Mouse (Mus musculus) liver, postnatal 0 days (tissue): ENCODE data around the gene Exoc8.

ENCODE experiments used
- CTCF ChIP-seq: sonication (generic); IDR thresholded peaks from 2 replicates; pipeline ENCODE4 v1.5.1; 2016; ENCODE audit warnings: antibody characterized with exemption, low read depth
- EP300 ChIP-seq: IDR thresholded peaks from 2 replicates; pipeline ENCODE4 v1.6.1; 2016; ENCODE audit warnings: antibody characterized with exemption, low read depth, mild to moderate bottlenecking

DNA sequence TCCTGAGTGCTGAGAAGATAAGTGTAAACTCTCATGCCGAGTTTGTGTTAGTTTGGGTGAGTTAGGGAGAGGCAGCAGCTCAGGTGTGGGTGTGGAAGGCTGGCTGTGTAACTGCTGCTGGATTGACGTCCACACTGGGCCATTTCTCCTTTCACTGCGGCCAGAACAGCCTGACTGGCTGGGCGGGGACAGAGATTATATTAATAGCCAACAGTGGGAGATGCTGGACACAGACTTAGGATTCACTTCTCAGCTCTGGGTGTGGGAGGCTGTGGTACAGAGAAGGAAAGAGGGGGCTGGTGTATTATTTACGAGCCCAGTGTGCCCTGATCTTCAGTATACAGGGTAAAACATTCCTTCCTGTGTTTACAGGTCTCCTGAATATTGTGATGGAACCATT is 19.4 kb downstream of the Exoc8 start:
- TF ChIP-seq CTCF (no peak), EP300 (no peak)
